Mouse (Mus musculus) adrenal gland (tissue): ENCODE measurements around the gene Nid1.
"Not testable (repeated sequence)": the region's sequence is repeated elsewhere in the genome, so short reads cannot be mapped to it uniquely, and the experiment has no call there.

Experiments
- intact Hi-C: fragments of 180-260 bp; cut with DNase I; formaldehyde crosslinking; loops from one replicate; pipeline ENCODE4 v1.15.1; 2025

The Nid1 gene

GRCm38 (mm10) chr13:13450931-13451330, 13.6 kb downstream of the Nid1 start:
- intact Hi-C loops = not testable (repeated sequence)

GRCm38 (mm10) chr13:13453332-13453731, 16.0 kb downstream of the Nid1 start:
- intact Hi-C loops = not testable (repeated sequence)

- intact Hi-C loops = not testable (repeated sequence)
Observed at GRCm38 (mm10) chr13:13454249-13454648, 16.9 kb downstream of the Nid1 start.

- intact Hi-C loops = not testable (repeated sequence)
Observed at GRCm38 (mm10) chr13:13455632-13456492, 18.5 kb downstream of the Nid1 start.

GRCm38 (mm10) chr13:13458138-13458737, 20.9 kb downstream of the Nid1 start:
- intact Hi-C loops = no loop called here

GRCm38 (mm10) chr13:13460521-13461138, 23.3 kb downstream of the Nid1 start:
- intact Hi-C loops = no loop called here

- intact Hi-C loops = no loop called here
Observed at GRCm38 (mm10) chr13:13461446-13462192, 24.3 kb downstream of the Nid1 start.

- intact Hi-C loops = no loop called here
Observed at GRCm38 (mm10) chr13:13463949-13464348, 26.6 kb downstream of the Nid1 start.

GRCm38 (mm10) chr13:13467249-13467648, 29.9 kb downstream of the Nid1 start:
- intact Hi-C loops = not testable (repeated sequence)

- intact Hi-C loops = no loop called here
Observed at GRCm38 (mm10) chr13:13468513-13468912, 31.2 kb downstream of the Nid1 start.

- intact Hi-C loops = no loop called here
Observed at GRCm38 (mm10) chr13:13471334-13471757, 34.0 kb downstream of the Nid1 start.

GRCm38 (mm10) chr13:13474464-13474863, 37.1 kb downstream of the Nid1 start:
- intact Hi-C loops = not testable (repeated sequence)

GRCm38 (mm10) chr13:13474991-13475390, 37.6 kb downstream of the Nid1 start:
- intact Hi-C loops = no loop called here

- intact Hi-C loops = no loop called here
Observed at GRCm38 (mm10) chr13:13476568-13476967, 39.2 kb downstream of the Nid1 start.

- intact Hi-C loops = no loop called here
Observed at GRCm38 (mm10) chr13:13477046-13477445, 39.7 kb downstream of the Nid1 start.

GRCm38 (mm10) chr13:13479986-13480385, 42.6 kb downstream of the Nid1 start:
- intact Hi-C loops = no loop called here

- intact Hi-C loops = no loop called here
Observed at GRCm38 (mm10) chr13:13481033-13481432, 43.7 kb downstream of the Nid1 start.

GRCm38 (mm10) chr13:13481875-13482674, 44.7 kb downstream of the Nid1 start:
- intact Hi-C loops = no loop called here

GRCm38 (mm10) chr13:13484351-13484751, 47.0 kb downstream of the Nid1 start:
- intact Hi-C loops = no loop called here

GRCm38 (mm10) chr13:13484883-13485282, 47.5 kb downstream of the Nid1 start:
- intact Hi-C loops = no loop called here

GRCm38 (mm10) chr13:13485682-13486081, 48.3 kb downstream of the Nid1 start:
- intact Hi-C loops = no loop called here
